Mouse (Mus musculus): ENCODE results near the gene Pgbd5. TPM values are rescaled to one million over a fixed set of nuclear protein-coding genes. Genes with fewer than 3 reads are reported as not detected.

The Pgbd5 gene
- polyA plus RNA-seq, 1 experiment from 2014 or later, result 2.2 TPM

DNA sequence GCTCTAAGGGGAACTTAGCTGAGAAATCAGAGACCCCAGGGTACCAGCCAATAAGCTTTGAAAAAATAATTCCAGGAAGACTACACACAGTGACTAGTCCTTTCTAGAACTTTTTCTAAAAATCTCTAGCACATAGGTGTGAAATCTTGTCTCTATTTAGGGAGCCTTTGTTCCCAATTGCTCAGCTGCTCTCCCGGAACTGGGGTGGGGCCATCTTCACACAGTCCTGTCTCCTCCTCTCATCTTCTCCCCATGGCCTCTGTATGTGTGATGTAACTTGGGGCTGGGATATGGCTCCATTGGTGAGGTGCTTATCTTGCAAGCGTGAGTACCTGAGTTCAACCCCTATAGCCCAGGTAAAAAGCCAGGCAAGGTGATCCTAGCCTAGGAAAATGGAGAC is 25.2 kb upstream of the Pgbd5 start:
- no peak overlapping the region for H3K27ac ChIP-seq (ENCODE audit: low read depth)
- DNase-seq (no peak), ATAC-seq (ENCODE audit: insufficient read depth) (no peak)
- no peak overlapping the region for H3K4me2 ChIP-seq
- H3K36me3 ChIP-seq (ENCODE audit: insufficient read depth), result no peaks in the 10 kb centered on the region
- H3K9ac ChIP-seq, result no peak overlapping the region
- no peaks in the 10 kb centered on the region for H3K27me3 ChIP-seq (ENCODE audit: insufficient read depth, low read length)
- WGBS, result 64% methylated on average over 2 of the region's 2 CpGs
- no peaks in the 10 kb centered on the region for H3K9me3 ChIP-seq (ENCODE audit: low read depth, low read length)
- no peaks in the 10 kb centered on the region for H3K4me1 ChIP-seq (ENCODE audit: insufficient read depth)
- no peak overlapping the region for H3K4me3 ChIP-seq (ENCODE audit: low read depth, low read length)
- TF ChIP-seq CTCF (IDR thresholded peaks at IDR 0.05; ENCODE audit: low read depth), result no peak

DNA sequence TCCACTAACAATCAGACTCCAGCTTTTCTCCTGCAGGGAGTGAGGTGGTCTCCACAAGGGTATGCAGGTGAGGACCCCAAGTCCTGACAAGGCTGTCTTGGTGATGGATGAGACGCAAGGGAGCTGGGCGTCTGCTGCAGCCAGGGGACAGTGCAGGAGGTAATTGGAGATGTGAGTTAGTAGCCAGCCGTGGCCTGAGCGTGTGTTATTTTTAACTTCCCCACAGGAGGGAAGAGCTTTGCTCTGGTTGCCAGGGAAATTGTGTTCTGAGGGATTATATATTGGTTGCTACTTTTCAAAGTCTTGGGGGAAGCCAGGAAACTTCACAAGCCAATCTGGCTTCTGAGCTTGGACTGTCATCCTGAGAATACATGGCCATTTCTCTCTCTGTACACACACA is 23.7 kb upstream of the Pgbd5 start:
- no peak overlapping the region for H3K4me2 ChIP-seq
- H3K4me1 ChIP-seq (ENCODE audit: insufficient read depth), result no peaks in the 10 kb centered on the region
- H3K27me3 ChIP-seq (ENCODE audit: insufficient read depth, low read length), result no peaks in the 10 kb centered on the region
- 19% methylated on average over 4 of the region's 4 CpGs for WGBS
- H3K27ac ChIP-seq (ENCODE audit: low read depth), result no peak overlapping the region
- DNase-seq, result no peak
- H3K4me3 ChIP-seq (ENCODE audit: low read depth, low read length), result no peak overlapping the region
- no peak overlapping the region for H3K9ac ChIP-seq
- H3K36me3 ChIP-seq (ENCODE audit: insufficient read depth), result no peaks in the 10 kb centered on the region
- ATAC-seq (ENCODE audit: insufficient read depth), result no peak
- no peaks in the 10 kb centered on the region for H3K9me3 ChIP-seq (ENCODE audit: low read depth, low read length)
- no peak for TF ChIP-seq CTCF (IDR thresholded peaks at IDR 0.05; ENCODE audit: low read depth)

DNA sequence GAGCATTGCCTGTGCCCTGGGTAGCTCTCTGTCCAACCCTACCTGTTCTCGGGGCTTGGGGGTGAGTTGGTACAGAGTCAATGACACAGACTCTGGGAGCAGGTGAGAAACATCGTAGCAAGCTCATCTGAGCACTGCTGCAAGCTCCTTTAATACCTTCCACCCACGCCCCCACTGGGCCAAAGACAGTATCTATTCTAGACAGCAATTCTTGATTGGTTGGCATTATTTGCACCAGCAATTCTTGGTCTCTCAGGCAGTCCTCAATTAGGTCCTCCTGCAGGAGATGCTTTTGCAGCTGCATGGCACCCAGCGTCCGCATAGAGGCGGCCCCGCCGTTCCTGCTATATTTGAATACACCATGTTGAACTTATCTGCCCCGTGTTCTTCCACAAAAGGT is 22.7 kb upstream of the Pgbd5 start:
- H3K4me2 ChIP-seq, result no peak overlapping the region
- no peak for DNase-seq
- no peak overlapping the region for H3K4me3 ChIP-seq (ENCODE audit: low read depth, low read length)
- H3K4me1 ChIP-seq (ENCODE audit: insufficient read depth), result no peaks in the 10 kb centered on the region
- H3K27ac ChIP-seq (ENCODE audit: low read depth), result no peak overlapping the region
- whole genome bisulfite sequencing, result 79% methylated on average over 9 of the region's 9 CpGs
- no peaks in the 10 kb centered on the region for H3K9me3 ChIP-seq (ENCODE audit: low read depth, low read length)
- ATAC-seq (ENCODE audit: insufficient read depth), result no peak
- no peaks in the 10 kb centered on the region for H3K27me3 ChIP-seq (ENCODE audit: insufficient read depth, low read length)
- H3K36me3 ChIP-seq (ENCODE audit: insufficient read depth), result no peaks in the 10 kb centered on the region
- H3K9ac ChIP-seq, result no peak overlapping the region
- TF ChIP-seq CTCF (IDR thresholded peaks at IDR 0.05; ENCODE audit: low read depth), result no peak

DNA sequence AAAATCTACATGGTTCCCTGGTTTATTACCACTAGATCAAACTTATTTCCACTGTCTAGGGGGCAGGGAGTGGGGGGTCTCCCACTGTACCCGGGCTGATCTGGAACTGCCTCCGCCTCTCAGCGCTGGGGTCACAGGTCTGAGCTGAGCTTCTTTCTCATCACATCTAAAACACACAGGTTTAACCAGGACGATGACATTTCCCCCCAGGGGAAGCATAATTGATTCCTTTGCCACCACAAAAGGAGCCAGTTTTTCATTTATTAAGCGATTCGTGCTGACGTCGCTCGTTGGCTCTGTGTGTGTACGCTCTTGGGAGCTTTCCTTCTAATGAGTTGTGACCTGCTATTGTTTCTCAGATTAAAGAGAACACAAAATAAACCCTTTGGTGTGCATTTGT is 21.6 kb upstream of the Pgbd5 start:
- Histone ChIP-seq H3K4me1 (ENCODE audit: insufficient read depth) (no peaks in the 10 kb centered on the region), H3K9ac (no peak overlapping the region), H3K27ac (ENCODE audit: low read depth) (no peak overlapping the region), H3K4me2 (no peak overlapping the region), H3K36me3 (ENCODE audit: insufficient read depth) (no peaks in the 10 kb centered on the region), H3K4me3 (ENCODE audit: low read depth, low read length) (no peak overlapping the region), H3K9me3 (ENCODE audit: low read depth, low read length) (no peaks in the 10 kb centered on the region), H3K27me3 (ENCODE audit: insufficient read depth, low read length) (no peaks in the 10 kb centered on the region)
- DNase-seq (no peak), ATAC-seq (ENCODE audit: insufficient read depth) (no peak)
- TF ChIP-seq CTCF (IDR thresholded peaks at IDR 0.05; ENCODE audit: low read depth), result no peak
- WGBS, result 76% methylated on average over 10 of the region's 10 CpGs

DNA sequence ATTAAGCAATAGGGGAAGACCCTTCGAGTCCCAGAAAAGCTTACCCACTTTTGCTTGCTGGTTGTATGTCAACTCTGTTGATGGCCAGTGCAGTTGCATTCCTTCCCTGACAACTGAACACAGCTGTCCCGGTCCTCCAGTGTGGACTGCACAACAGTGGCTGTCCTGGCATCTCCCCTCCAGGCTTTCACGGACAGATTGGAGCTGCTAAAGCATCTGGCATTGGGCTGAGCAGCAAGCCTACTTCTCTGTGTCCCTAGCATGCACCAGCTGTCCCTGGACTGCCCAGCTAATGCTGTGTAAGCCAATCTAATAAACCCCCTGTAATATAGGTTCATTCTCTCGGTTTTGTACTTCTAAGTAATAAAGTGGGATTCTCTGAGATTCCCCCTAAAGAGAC is 21.2 kb upstream of the Pgbd5 start:
- peak; percentile 7 for DNase-seq
- H3K9me3 ChIP-seq (ENCODE audit: low read depth, low read length), result no peaks in the 10 kb centered on the region
- ATAC-seq (ENCODE audit: insufficient read depth), result no peak
- TF ChIP-seq CTCF (IDR thresholded peaks at IDR 0.05; ENCODE audit: low read depth), result no peak
- H3K36me3 ChIP-seq (ENCODE audit: insufficient read depth), result no peaks in the 10 kb centered on the region
- H3K4me3 ChIP-seq (ENCODE audit: low read depth, low read length), result no peak overlapping the region
- H3K4me1 ChIP-seq (ENCODE audit: insufficient read depth), result no peaks in the 10 kb centered on the region
- 59% methylated on average over 4 of the region's 4 CpGs for WGBS
- no peaks in the 10 kb centered on the region for H3K27me3 ChIP-seq (ENCODE audit: insufficient read depth, low read length)
- H3K27ac ChIP-seq (ENCODE audit: low read depth), result no peak overlapping the region
- no peak overlapping the region for H3K4me2 ChIP-seq
- no peak overlapping the region for H3K9ac ChIP-seq

DNA sequence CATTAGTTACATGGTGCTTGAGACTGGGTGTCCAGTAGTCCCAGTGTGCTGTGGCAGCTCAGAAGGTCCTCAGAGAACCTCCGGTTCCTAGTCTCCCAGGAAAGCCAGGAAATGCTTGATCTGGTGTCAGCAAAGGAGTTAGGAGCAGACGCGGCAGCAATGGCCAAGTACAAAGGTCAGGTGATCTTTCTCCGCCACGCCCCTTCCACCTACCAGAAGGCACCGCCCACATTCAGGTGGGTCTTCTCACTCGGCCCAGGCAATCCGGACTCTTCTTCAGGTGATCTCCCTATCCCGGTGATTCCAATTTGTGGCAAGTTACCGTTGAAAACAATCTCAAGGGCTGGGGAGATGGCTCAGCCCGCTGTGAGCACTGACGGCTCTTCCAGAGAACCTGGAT is 20.2 kb upstream of the Pgbd5 start:
- Histone ChIP-seq H3K9me3 (ENCODE audit: low read depth, low read length) (no peaks in the 10 kb centered on the region), H3K4me3 (ENCODE audit: low read depth, low read length) (no peak overlapping the region), H3K27me3 (ENCODE audit: insufficient read depth, low read length) (no peaks in the 10 kb centered on the region), H3K27ac (ENCODE audit: low read depth) (no peak overlapping the region), H3K4me2 (no peak overlapping the region), H3K9ac (no peak overlapping the region), H3K4me1 (ENCODE audit: insufficient read depth) (no peaks in the 10 kb centered on the region), H3K36me3 (ENCODE audit: insufficient read depth) (no peaks in the 10 kb centered on the region)
- no peak for ATAC-seq (ENCODE audit: insufficient read depth)
- no peak for DNase-seq
- no peak for TF ChIP-seq CTCF (IDR thresholded peaks at IDR 0.05; ENCODE audit: low read depth)
- WGBS, result 28% methylated on average over 12 of the region's 12 CpGs

DNA sequence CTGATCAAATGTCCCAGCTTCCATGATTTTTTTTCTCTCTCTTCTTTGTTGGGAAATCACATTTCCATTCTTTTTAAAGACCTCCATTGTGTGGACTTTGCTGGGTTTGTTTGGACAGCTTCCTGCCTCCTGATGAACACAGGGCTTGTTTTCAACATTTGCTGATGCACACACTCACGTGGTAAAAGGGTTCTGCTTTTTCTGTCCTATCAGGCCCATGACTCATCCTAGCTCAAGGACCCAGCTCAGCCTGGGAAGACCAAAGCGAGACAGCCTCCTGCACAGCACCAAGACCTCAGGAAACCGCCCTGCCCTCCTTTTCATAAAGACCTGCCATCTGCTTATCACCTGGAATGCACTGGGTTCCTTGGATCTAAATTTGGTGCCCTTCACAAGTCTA is 15.9 kb upstream of the Pgbd5 start:
- no peaks in the 10 kb centered on the region for H3K27me3 ChIP-seq (ENCODE audit: insufficient read depth, low read length)
- DNase-seq (no peak), ATAC-seq (ENCODE audit: insufficient read depth) (no peak)
- H3K4me1 ChIP-seq (ENCODE audit: insufficient read depth), result no peaks in the 10 kb centered on the region
- H3K9ac ChIP-seq, result no peak overlapping the region
- H3K4me3 ChIP-seq (ENCODE audit: low read depth, low read length), result no peak overlapping the region
- H3K36me3 ChIP-seq (ENCODE audit: insufficient read depth), result no peaks in the 10 kb centered on the region
- 35% methylated on average over 3 of the region's 3 CpGs for WGBS
- H3K4me2 ChIP-seq, result no peak overlapping the region
- H3K9me3 ChIP-seq (ENCODE audit: low read depth, low read length), result peaks cover 4% of the 10 kb centered on the region; the same call in 1 of the 2 replicates
- H3K27ac ChIP-seq (ENCODE audit: low read depth), result no peak overlapping the region
- no peak for TF ChIP-seq CTCF (IDR thresholded peaks at IDR 0.05; ENCODE audit: low read depth)
